Mouse (Mus musculus): ENCODE data around the gene Map3k6. TPM values are rescaled to one million over a fixed set of nuclear protein-coding genes. Genes with fewer than 3 reads are reported as not detected.
A peak's percentile ranks its signal among the peaks of the same experiment; 100 is the strongest.

Map3k6 gene
- polyA plus RNA-seq, 1 experiment: 4.7 TPM

- H3K4me3 ChIP-seq (ENCODE audit: control insufficient read depth, low read depth, low read length): no peak overlapping the region
- H3K36me3 ChIP-seq (ENCODE audit: control insufficient read depth, insufficient read depth, low read length): no peaks in the 10 kb centered on the region
- H3K4me1 ChIP-seq (ENCODE audit: control insufficient read depth, insufficient read depth, low read length): peaks cover 12% of the 10 kb centered on the region
These were observed 42.1 kb upstream of the Map3k6 start for GRCm38 (mm10) chr4:133198337-133199180.

DNA sequence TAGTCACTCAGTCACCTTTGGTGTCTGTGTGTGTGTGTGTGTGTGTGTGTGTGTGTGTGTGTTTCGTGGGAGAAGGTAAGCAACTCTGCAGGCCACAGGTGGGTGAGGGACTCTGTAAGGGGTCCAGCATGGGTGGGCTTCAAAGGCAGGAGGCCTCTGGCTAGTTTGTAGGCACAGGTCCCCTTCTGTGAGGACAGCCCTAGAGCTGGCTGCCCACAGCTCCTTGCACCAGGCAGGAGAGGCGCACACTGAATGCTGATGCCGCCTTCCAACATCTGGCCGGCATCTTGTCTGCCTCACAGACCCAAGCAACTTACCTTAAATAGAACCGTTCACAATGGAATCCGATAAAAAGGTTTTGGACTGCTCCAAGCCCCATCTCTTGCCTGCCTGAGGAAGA is 40.9 kb upstream of the Map3k6 start:
- H3K4me3 ChIP-seq (ENCODE audit: control insufficient read depth, low read depth, low read length): no peak overlapping the region

More at GRCm38 (mm10) chr4:133198337-133199180, 42.1 kb upstream of the Map3k6 start:
- Histone ChIP-seq H3K27ac (ENCODE audit: control insufficient read depth, insufficient read depth, low read depth, low read length) (no peak overlapping the region; the same call in 1 of the 2 replicates), H3K27me3 (ENCODE audit: control insufficient read depth, insufficient read depth, low read length) (no peaks in the 10 kb centered on the region)
- no peak for TF ChIP-seq CTCF (IDR thresholded peaks at IDR 0.05; ENCODE audit: control insufficient read depth, insufficient read depth, insufficient replicate concordance, low read depth, low read length)

DNA sequence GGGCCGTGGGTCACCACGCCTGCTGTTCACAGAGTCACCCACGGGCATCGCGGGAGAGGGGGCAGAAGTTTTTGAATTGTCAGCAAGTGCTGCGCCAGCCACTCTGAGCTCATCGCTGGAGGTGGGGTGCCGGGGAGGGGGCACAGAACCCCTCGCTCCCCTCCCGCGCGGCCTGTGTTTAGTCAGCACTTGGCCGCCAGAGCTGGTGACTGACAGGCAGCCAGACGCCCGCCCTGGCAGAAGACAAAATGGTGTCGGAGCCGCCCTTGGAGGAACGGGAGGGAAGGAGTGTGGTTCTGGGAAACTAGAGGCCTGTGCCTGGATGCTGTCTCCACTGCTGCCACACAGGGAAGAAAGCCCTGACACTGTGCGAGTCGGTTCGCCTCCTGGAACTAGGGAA is 40.3 kb upstream of the Map3k6 start:
- no peak overlapping the region for H3K27ac ChIP-seq (ENCODE audit: control insufficient read depth, insufficient read depth, low read depth, low read length)
- peaks cover 12% of the 10 kb centered on the region for H3K4me1 ChIP-seq (ENCODE audit: control insufficient read depth, insufficient read depth, low read length)
- H3K4me3 ChIP-seq (ENCODE audit: control insufficient read depth, low read depth, low read length): no peak overlapping the region
- H3K36me3 ChIP-seq (ENCODE audit: control insufficient read depth, insufficient read depth, low read length): no peaks in the 10 kb centered on the region
- no peaks in the 10 kb centered on the region for H3K27me3 ChIP-seq (ENCODE audit: control insufficient read depth, insufficient read depth, low read length)
- no peak for TF ChIP-seq POLR2A (IDR thresholded peaks at IDR 0.05; ENCODE audit: control insufficient read depth, low read depth, low read length)
- TF ChIP-seq CTCF (IDR thresholded peaks at IDR 0.05; ENCODE audit: control insufficient read depth, insufficient read depth, insufficient replicate concordance, low read depth, low read length): no peak

More for the DNA sequence above, 40.9 kb upstream of the Map3k6 start:
- H3K27me3 ChIP-seq (ENCODE audit: control insufficient read depth, insufficient read depth, low read length): no peaks in the 10 kb centered on the region
- H3K27ac ChIP-seq (ENCODE audit: control insufficient read depth, insufficient read depth, low read depth, low read length): no peak overlapping the region
- TF ChIP-seq POLR2A (IDR thresholded peaks at IDR 0.05; ENCODE audit: control insufficient read depth, low read depth, low read length) (no peak), CTCF (IDR thresholded peaks at IDR 0.05; ENCODE audit: control insufficient read depth, insufficient read depth, insufficient replicate concordance, low read depth, low read length) (no peak)
- peaks cover 12% of the 10 kb centered on the region for H3K4me1 ChIP-seq (ENCODE audit: control insufficient read depth, insufficient read depth, low read length)
- H3K36me3 ChIP-seq (ENCODE audit: control insufficient read depth, insufficient read depth, low read length): no peaks in the 10 kb centered on the region

GRCm38 (mm10) chr4:133201006-133201771 is 39.4 kb upstream of the Map3k6 start:
- TF ChIP-seq CTCF (IDR thresholded peaks at IDR 0.05; ENCODE audit: control insufficient read depth, insufficient read depth, insufficient replicate concordance, low read depth, low read length): peak; percentile 48; the same call in 1 of the 2 replicates
- no peak for TF ChIP-seq POLR2A (IDR thresholded peaks at IDR 0.05; ENCODE audit: control insufficient read depth, low read depth, low read length)
- no peaks in the 10 kb centered on the region for H3K27me3 ChIP-seq (ENCODE audit: control insufficient read depth, insufficient read depth, low read length)
- H3K4me3 ChIP-seq (ENCODE audit: control insufficient read depth, low read depth, low read length): no peak overlapping the region
- no peak overlapping the region for H3K27ac ChIP-seq (ENCODE audit: control insufficient read depth, insufficient read depth, low read depth, low read length)
- peaks cover 12% of the 10 kb centered on the region for H3K4me1 ChIP-seq (ENCODE audit: control insufficient read depth, insufficient read depth, low read length)
- H3K36me3 ChIP-seq (ENCODE audit: control insufficient read depth, insufficient read depth, low read length): no peaks in the 10 kb centered on the region

DNA sequence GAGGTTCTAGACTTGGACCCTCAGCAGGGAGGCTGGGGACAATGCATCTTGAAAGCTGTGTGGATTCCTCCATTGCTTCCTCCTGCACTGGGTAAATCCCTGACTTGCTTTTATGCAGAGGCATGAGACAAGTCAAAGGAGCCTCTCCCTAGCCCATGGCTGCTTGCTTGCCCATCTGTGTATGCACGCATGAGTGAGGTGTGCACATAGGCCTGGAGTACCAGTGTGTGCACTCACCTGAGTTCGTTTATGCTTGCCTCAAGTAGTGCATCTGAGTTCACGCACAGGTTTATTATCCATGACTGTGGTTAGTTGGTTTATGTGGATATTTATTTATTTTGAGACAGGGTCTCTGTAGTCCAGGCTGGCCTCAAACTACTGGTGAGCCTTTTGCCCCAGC is 38.4 kb upstream of the Map3k6 start:
- Histone ChIP-seq H3K27me3 (ENCODE audit: control insufficient read depth, insufficient read depth, low read length) (no peaks in the 10 kb centered on the region), H3K4me1 (ENCODE audit: control insufficient read depth, insufficient read depth, low read length) (peaks cover 12% of the 10 kb centered on the region), H3K4me3 (ENCODE audit: control insufficient read depth, low read depth, low read length) (no peak overlapping the region), H3K36me3 (ENCODE audit: control insufficient read depth, insufficient read depth, low read length) (no peaks in the 10 kb centered on the region), H3K27ac (ENCODE audit: control insufficient read depth, insufficient read depth, low read depth, low read length) (no peak overlapping the region)
- no peak for TF ChIP-seq CTCF (IDR thresholded peaks at IDR 0.05; ENCODE audit: control insufficient read depth, insufficient read depth, insufficient replicate concordance, low read depth, low read length)
- TF ChIP-seq POLR2A (IDR thresholded peaks at IDR 0.05; ENCODE audit: control insufficient read depth, low read depth, low read length): no peak

DNA sequence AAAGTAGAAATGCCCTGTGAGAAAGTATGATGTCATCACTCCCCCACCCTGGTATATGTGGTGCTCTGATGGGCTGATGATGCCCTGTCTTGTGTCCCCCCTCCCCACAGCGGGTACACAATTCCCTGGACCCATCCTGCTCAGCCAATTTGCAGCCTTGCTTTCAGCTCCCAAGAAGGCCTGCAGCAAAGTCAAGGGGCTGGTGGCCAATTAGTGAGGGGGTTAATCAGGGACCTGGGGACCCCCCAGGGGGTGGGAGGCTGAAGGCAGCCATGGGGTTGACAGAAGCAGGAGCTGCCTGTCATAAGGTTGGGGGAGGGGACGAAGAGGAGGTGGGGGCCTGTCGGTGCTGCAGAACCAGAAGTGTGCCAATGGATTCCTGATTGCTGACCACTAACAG is 37.0 kb upstream of the Map3k6 start:
- no peak for TF ChIP-seq CTCF (IDR thresholded peaks at IDR 0.05; ENCODE audit: control insufficient read depth, insufficient read depth, insufficient replicate concordance, low read depth, low read length)
- no peak for TF ChIP-seq POLR2A (IDR thresholded peaks at IDR 0.05; ENCODE audit: control insufficient read depth, low read depth, low read length)
- Histone ChIP-seq H3K36me3 (ENCODE audit: control insufficient read depth, insufficient read depth, low read length) (no peaks in the 10 kb centered on the region), H3K27me3 (ENCODE audit: control insufficient read depth, insufficient read depth, low read length) (no peaks in the 10 kb centered on the region), H3K4me1 (ENCODE audit: control insufficient read depth, insufficient read depth, low read length) (peaks cover 9% of the 10 kb centered on the region), H3K27ac (ENCODE audit: control insufficient read depth, insufficient read depth, low read depth, low read length) (no peak overlapping the region), H3K4me3 (ENCODE audit: control insufficient read depth, low read depth, low read length) (no peak overlapping the region)

DNA sequence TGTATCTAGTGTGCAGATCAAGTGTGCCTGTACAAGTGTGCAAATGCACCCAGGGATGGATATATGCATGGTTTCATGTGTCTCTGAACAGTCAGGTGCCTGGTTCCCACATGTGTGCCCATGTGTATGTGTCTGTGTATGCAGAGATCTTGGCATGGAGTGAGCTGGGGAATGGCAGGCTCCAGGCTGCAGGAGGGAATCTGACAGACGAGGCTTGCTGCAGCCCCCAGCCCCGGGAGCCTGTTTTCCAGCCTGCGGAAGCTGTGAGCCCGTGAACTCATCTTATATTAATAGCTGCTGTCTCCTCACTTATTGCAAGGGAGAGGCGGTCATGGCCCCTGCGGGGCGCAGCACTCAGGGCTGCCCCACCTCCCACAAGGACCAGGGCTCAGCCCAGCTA is 36.2 kb upstream of the Map3k6 start:
- H3K4me1 ChIP-seq (ENCODE audit: control insufficient read depth, insufficient read depth, low read length): peaks cover 9% of the 10 kb centered on the region
- H3K36me3 ChIP-seq (ENCODE audit: control insufficient read depth, insufficient read depth, low read length): no peaks in the 10 kb centered on the region
- H3K27ac ChIP-seq (ENCODE audit: control insufficient read depth, insufficient read depth, low read depth, low read length): no peak overlapping the region
- H3K27me3 ChIP-seq (ENCODE audit: control insufficient read depth, insufficient read depth, low read length): no peaks in the 10 kb centered on the region
- no peak overlapping the region for H3K4me3 ChIP-seq (ENCODE audit: control insufficient read depth, low read depth, low read length)
- no peak for TF ChIP-seq POLR2A (IDR thresholded peaks at IDR 0.05; ENCODE audit: control insufficient read depth, low read depth, low read length)
- no peak for TF ChIP-seq CTCF (IDR thresholded peaks at IDR 0.05; ENCODE audit: control insufficient read depth, insufficient read depth, insufficient replicate concordance, low read depth, low read length)

All from testis, adult 2 months (tissue).